Mouse (Mus musculus): Measurements from ENCODE around the gene Abcc1. TPM values are rescaled to one million over a fixed set of nuclear protein-coding genes. Genes with fewer than 3 reads are reported as not detected.

Abcc1 gene
- polyA plus RNA-seq, 1 experiment: 16.3 TPM

GRCm38 (mm10) chr16:14377321-14377720 is 16.0 kb downstream of the Abcc1 start:
- no peak overlapping the region for H3K4me3 ChIP-seq (replicated peaks; ENCODE audit: insufficient read depth, low read depth, low read length)
- no peak overlapping the region for H3K27ac ChIP-seq (ENCODE audit: insufficient read depth, low read length)
- 32% methylated on average over 2 of the region's 2 CpGs for WGBS
- no peak for TF ChIP-seq POLR2A (IDR thresholded peaks at IDR 0.05; ENCODE audit: borderline replicate concordance, insufficient read depth, low read length)
- TF ChIP-seq CTCF (IDR thresholded peaks at IDR 0.05; ENCODE audit: borderline replicate concordance, insufficient read depth, low read depth, low read length): no peak
- no peaks in the 10 kb centered on the region for H3K27me3 ChIP-seq (ENCODE audit: control insufficient read depth, insufficient read depth, low read length)
- peak; percentile 37 to 66 for DNase-seq
- peaks cover 31% of the 10 kb centered on the region for H3K4me1 ChIP-seq (ENCODE audit: control insufficient read depth, insufficient read depth, low read length)

GRCm38 (mm10) chr16:14378654-14379053 is 17.3 kb downstream of the Abcc1 start:
- DNase-seq: no peak
- Histone ChIP-seq H3K27me3 (ENCODE audit: control insufficient read depth, insufficient read depth, low read length) (no peaks in the 10 kb centered on the region), H3K4me3 (replicated peaks; ENCODE audit: insufficient read depth, low read depth, low read length) (no peak overlapping the region), H3K27ac (ENCODE audit: insufficient read depth, low read length) (no peak overlapping the region), H3K4me1 (ENCODE audit: control insufficient read depth, insufficient read depth, low read length) (peaks cover 31% of the 10 kb centered on the region)
- 87% methylated on average over 5 of the region's 5 CpGs for WGBS
- no peak for TF ChIP-seq POLR2A (IDR thresholded peaks at IDR 0.05; ENCODE audit: borderline replicate concordance, insufficient read depth, low read length)

DNA sequence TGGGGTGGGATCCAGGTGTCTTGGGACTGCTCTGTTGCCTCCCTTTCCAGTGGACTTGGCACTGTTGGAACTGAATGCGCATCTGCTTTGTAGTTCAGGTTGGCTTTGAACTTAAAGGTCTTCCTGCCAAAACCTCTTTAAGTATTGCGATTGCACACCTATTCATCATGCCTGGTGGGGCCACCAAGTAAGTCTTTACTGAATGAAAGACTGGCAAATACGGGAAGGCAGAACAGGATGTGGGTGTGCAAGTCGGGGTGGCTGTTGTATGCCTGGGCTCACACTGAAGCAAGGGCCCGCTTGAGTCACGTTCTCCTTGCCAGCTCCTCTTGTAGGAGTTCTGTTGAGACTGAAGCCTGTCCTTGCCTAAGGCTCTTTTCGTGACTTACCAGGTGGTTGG is 18.5 kb downstream of the Abcc1 start:
- no peak overlapping the region for H3K27ac ChIP-seq (ENCODE audit: insufficient read depth, low read length)
- no peak for TF ChIP-seq POLR2A (IDR thresholded peaks at IDR 0.05; ENCODE audit: borderline replicate concordance, insufficient read depth, low read length)
- no peak for TF ChIP-seq CTCF (IDR thresholded peaks at IDR 0.05; ENCODE audit: borderline replicate concordance, insufficient read depth, low read depth, low read length)
- no peak overlapping the region for H3K4me3 ChIP-seq (replicated peaks; ENCODE audit: insufficient read depth, low read depth, low read length)
- H3K4me1 ChIP-seq (ENCODE audit: control insufficient read depth, insufficient read depth, low read length): peaks cover 31% of the 10 kb centered on the region
- 82% methylated on average over 7 of the region's 7 CpGs for WGBS
- no peak for DNase-seq
- no peaks in the 10 kb centered on the region for H3K27me3 ChIP-seq (ENCODE audit: control insufficient read depth, insufficient read depth, low read length)

- TF ChIP-seq CTCF (IDR thresholded peaks at IDR 0.05; ENCODE audit: borderline replicate concordance, insufficient read depth, low read depth, low read length) (no peak), POLR2A (IDR thresholded peaks at IDR 0.05; ENCODE audit: borderline replicate concordance, insufficient read depth, low read length) (no peak)
- peak in 1 of 2 experiments; percentile 59 for DNase-seq
- Histone ChIP-seq H3K27me3 (ENCODE audit: control insufficient read depth, insufficient read depth, low read length) (no peaks in the 10 kb centered on the region), H3K27ac (ENCODE audit: insufficient read depth, low read length) (peak overlapping the region; percentile 66), H3K4me3 (replicated peaks; ENCODE audit: insufficient read depth, low read depth, low read length) (no peak overlapping the region), H3K4me1 (ENCODE audit: control insufficient read depth, insufficient read depth, low read length) (peaks cover 31% of the 10 kb centered on the region)
These were observed 19.8 kb downstream of the Abcc1 start for GRCm38 (mm10) chr16:14381061-14381665.

DNA sequence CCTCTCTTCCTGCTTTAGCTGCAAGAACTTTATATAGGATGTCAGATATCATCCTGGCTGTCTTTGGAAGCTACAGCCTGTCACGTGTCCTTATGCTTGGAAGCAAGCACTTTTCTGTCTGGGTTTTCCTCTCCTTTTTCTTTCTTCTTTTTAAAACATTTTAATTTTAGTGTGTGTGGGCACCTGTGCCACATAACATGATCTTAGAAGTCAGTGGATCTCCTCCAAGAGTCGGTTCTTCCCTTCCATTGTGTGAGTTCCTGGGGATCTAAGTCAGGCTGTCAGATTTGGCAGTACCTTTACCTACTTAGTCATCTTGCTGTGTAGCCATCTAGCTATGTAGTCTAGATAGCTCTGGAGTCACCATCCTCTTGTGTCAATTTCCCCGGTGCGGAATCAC is 37.9 kb downstream of the Abcc1 start:
- Histone ChIP-seq H3K27ac (ENCODE audit: insufficient read depth, low read length) (no peak overlapping the region), H3K4me3 (replicated peaks; ENCODE audit: insufficient read depth, low read depth, low read length) (no peak overlapping the region), H3K4me1 (ENCODE audit: control insufficient read depth, insufficient read depth, low read length) (no peaks in the 10 kb centered on the region), H3K27me3 (ENCODE audit: control insufficient read depth, insufficient read depth, low read length) (no peaks in the 10 kb centered on the region)
- TF ChIP-seq POLR2A (IDR thresholded peaks at IDR 0.05; ENCODE audit: borderline replicate concordance, insufficient read depth, low read length): no peak
- TF ChIP-seq CTCF (IDR thresholded peaks at IDR 0.05; ENCODE audit: borderline replicate concordance, insufficient read depth, low read depth, low read length): no peak
- no peak for DNase-seq
- 82% methylated on average over 4 of the region's 4 CpGs for WGBS

GRCm38 (mm10) chr16:14403507-14403906 is 42.1 kb downstream of the Abcc1 start:
- Histone ChIP-seq H3K4me1 (ENCODE audit: control insufficient read depth, insufficient read depth, low read length) (no peaks in the 10 kb centered on the region), H3K4me3 (replicated peaks; ENCODE audit: insufficient read depth, low read depth, low read length) (no peak overlapping the region), H3K27ac (ENCODE audit: insufficient read depth, low read length) (no peak overlapping the region), H3K27me3 (ENCODE audit: control insufficient read depth, insufficient read depth, low read length) (no peaks in the 10 kb centered on the region)
- DNase-seq: no peak
- WGBS: 95% methylated on average over 2 of the region's 2 CpGs
- TF ChIP-seq CTCF (IDR thresholded peaks at IDR 0.05; ENCODE audit: borderline replicate concordance, insufficient read depth, low read depth, low read length) (no peak), POLR2A (IDR thresholded peaks at IDR 0.05; ENCODE audit: borderline replicate concordance, insufficient read depth, low read length) (no peak)

DNA sequence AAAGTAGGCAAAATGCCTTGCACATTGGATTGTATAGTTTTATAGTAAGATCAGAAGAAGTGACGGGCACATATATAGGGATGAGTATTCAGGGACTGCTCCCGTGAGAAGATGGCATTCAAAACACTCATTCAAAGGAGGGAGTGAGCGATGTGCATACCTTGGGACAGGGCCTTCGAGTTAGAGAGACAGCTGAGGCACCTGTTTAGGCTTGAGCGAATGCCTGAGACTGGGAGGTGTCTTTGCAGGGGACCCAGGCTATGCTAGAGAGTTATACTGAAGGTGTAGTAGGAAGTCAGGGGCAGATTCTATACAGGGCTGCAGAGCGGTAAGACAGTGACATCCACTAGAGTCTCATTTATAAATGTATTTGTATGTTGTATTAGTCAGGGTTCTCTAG is 44.3 kb downstream of the Abcc1 start:
- 95% methylated on average over 6 of the region's 6 CpGs for WGBS
- DNase-seq: peak in 1 of 2 experiments; percentile 1
- TF ChIP-seq CTCF (IDR thresholded peaks at IDR 0.05; ENCODE audit: borderline replicate concordance, insufficient read depth, low read depth, low read length) (no peak), POLR2A (IDR thresholded peaks at IDR 0.05; ENCODE audit: borderline replicate concordance, insufficient read depth, low read length) (no peak)

DNA sequence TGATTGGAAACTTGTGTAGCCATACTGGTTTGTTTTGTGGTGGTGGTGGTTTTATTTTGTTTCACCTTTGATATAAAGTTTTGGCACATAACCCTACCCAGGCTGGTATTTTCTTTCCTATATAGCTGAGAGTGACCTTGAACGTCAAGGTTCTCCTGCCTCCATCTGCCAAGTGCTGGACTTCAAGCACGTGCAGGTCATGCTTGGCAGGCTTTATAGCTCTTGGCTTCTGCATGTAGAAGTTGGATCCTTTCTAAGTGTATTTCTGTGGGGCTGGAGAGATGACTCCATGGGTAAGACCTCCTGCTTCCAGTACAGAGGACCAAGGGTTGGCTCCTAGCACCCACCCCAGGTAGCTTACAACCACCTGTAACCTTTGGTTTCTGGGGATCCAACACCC is 47.8 kb downstream of the Abcc1 start:
- H3K4me1 ChIP-seq (ENCODE audit: control insufficient read depth, insufficient read depth, low read length): no peaks in the 10 kb centered on the region
- TF ChIP-seq POLR2A (IDR thresholded peaks at IDR 0.05; ENCODE audit: borderline replicate concordance, insufficient read depth, low read length): no peak
- no peak for TF ChIP-seq CTCF (IDR thresholded peaks at IDR 0.05; ENCODE audit: borderline replicate concordance, insufficient read depth, low read depth, low read length)
- no peak overlapping the region for H3K4me3 ChIP-seq (replicated peaks; ENCODE audit: insufficient read depth, low read depth, low read length)
- DNase-seq: no peak
- H3K27me3 ChIP-seq (ENCODE audit: control insufficient read depth, insufficient read depth, low read length): no peaks in the 10 kb centered on the region
- no peak overlapping the region for H3K27ac ChIP-seq (ENCODE audit: insufficient read depth, low read length)
- WGBS: 18% methylated on average over 2 of the region's 2 CpGs

More for the DNA sequence above, 44.3 kb downstream of the Abcc1 start:
- no peak overlapping the region for H3K27ac ChIP-seq (ENCODE audit: insufficient read depth, low read length)
- no peaks in the 10 kb centered on the region for H3K27me3 ChIP-seq (ENCODE audit: control insufficient read depth, insufficient read depth, low read length)
- H3K4me3 ChIP-seq (replicated peaks; ENCODE audit: insufficient read depth, low read depth, low read length): no peak overlapping the region
- H3K4me1 ChIP-seq (ENCODE audit: control insufficient read depth, insufficient read depth, low read length): no peaks in the 10 kb centered on the region

Measured in cerebellum, adult 2 months (tissue).